Mouse (Mus musculus) ES-E14 (cell line): ENCODE data around the gene Irf1. TPM values are rescaled to one million over a fixed set of nuclear protein-coding genes. Genes with fewer than 3 reads are reported as not detected.

Source experiments
- DNase-seq: peaks from one replicate; pipeline ENCODE4 v3.0.0-alpha.2; 2013; ENCODE audit warnings: low read depth, low spot score
- H3K27ac ChIP-seq: 2 replicates; pipeline ENCODE4 v1.5.1; 2012; ENCODE audit warnings: low read depth, mild to moderate bottlenecking, low read length, moderate library complexity, mixed read lengths; ENCODE audit not compliant: poor library complexity, insufficient read depth, severe bottlenecking
- H3K36me3 ChIP-seq: 2 replicates; pipeline ENCODE4 v1.6.1; 2012; ENCODE audit warnings: mild to moderate bottlenecking, low read length, moderate library complexity, mixed read lengths; ENCODE audit not compliant: control insufficient read depth, poor library complexity, insufficient read depth, severe bottlenecking
- H3K4me1 ChIP-seq, 2 experiments: fragments of 150-350 bp in 1 of 2; sonication (generic) in 1 of 2; 2 replicates each; pipeline ENCODE4 v1.6.1; 2012; ENCODE audit warnings: low read length in 2 of 2, mild to moderate bottlenecking in 1 of 2, mixed read lengths in 1 of 2; ENCODE audit not compliant: control insufficient read depth in 2 of 2, insufficient read depth in 2 of 2, poor library complexity in 1 of 2
- H3K4me3 ChIP-seq, 2 experiments: fragments of 150-350 bp in 1 of 2; sonication (generic) in 1 of 2; 2 replicates each; pipeline ENCODE4 v1.5.1; 2012; ENCODE audit warnings: low read length in 2 of 2, low read depth in 1 of 2, mild to moderate bottlenecking in 1 of 2, mixed read lengths in 1 of 2; ENCODE audit not compliant: insufficient read depth in 1 of 2, poor library complexity in 1 of 2, severe bottlenecking in 1 of 2
- H3K9ac ChIP-seq: 2 replicates; pipeline ENCODE4 v1.6.1; 2012; ENCODE audit warnings: low read depth, mild to moderate bottlenecking, low read length, mixed read lengths; ENCODE audit not compliant: poor library complexity, insufficient read depth, severe bottlenecking
- H3K9me3 ChIP-seq: fragments of 150-350 bp; sonication (generic); 2 replicates; pipeline ENCODE4 v1.6.1; 2012; ENCODE audit warnings: low read depth, mild to moderate bottlenecking, low read length; ENCODE audit not compliant: control insufficient read depth, insufficient read depth
- CHD2 ChIP-seq: IDR thresholded peaks from 2 replicates; pipeline ENCODE4 v1.6.1; 2014; ENCODE audit warnings: mild to moderate bottlenecking, low read depth, low read length, inconsistent platforms
- HCFC1 ChIP-seq: IDR thresholded peaks from 2 replicates; pipeline ENCODE4 v1.6.1; 2012; ENCODE audit warnings: low read length, inconsistent platforms, borderline replicate concordance; ENCODE audit not compliant: insufficient read depth
- MAFK ChIP-seq: IDR thresholded peaks from 2 replicates; pipeline ENCODE4 v1.6.1; 2014; ENCODE audit warnings: mild to moderate bottlenecking, low read depth, low read length, inconsistent platforms; ENCODE audit not compliant: insufficient read depth
- ZC3H11A ChIP-seq: IDR thresholded peaks from 2 replicates; pipeline ENCODE4 v1.6.1; 2012; ENCODE audit warnings: low read depth, mild to moderate bottlenecking, inconsistent platforms, low read length, borderline replicate concordance
- ZNF384 ChIP-seq: IDR thresholded peaks from 2 replicates; pipeline ENCODE4 v1.6.1; 2012; ENCODE audit warnings: low read depth, low read length, inconsistent platforms
- in situ Hi-C, 2 experiments: fragments of 600-800 bp; cut with MboI; formaldehyde crosslinking; loops; one replicate each; pipeline ENCODE4 v1.15.1; 2025; ENCODE audit warnings: low sequenced_read_pairs in 2 of 2, inconsistent platforms in 1 of 2; ENCODE audit not compliant: unreplicated experiment in 2 of 2
- total RNA-seq: library from RNA; depleted of rRNA; stranded (reverse); fragments of 300-350 nt; gene quantifications from 2 replicates; pipeline ENCODE4 v1.2.3, GENCODE M21; 2012

Gene Irf1
- total RNA-seq, 1 experiment = 28.0 TPM

GRCm38 (mm10) chr11:53734431-53734830 is 35.4 kb upstream of the Irf1 start:
- no peak for DNase-seq
- H3K9ac ChIP-seq = no peak overlapping the region
- in situ Hi-C loops = no loop called here
- H3K36me3 ChIP-seq = no peaks in the 10 kb centered on the region
- peaks cover 0 to 2% of the 10 kb centered on the region in 2 experiments; a peak in 1 of 4 replicates for H3K4me1 ChIP-seq
- TF ChIP-seq CHD2 (no peak), HCFC1 (no peak), MAFK (no peak), ZC3H11A (no peak), ZNF384 (no peak)
- H3K27ac ChIP-seq = no peak overlapping the region
- H3K9me3 ChIP-seq = no peaks in the 10 kb centered on the region
- H3K4me3 ChIP-seq = no peak overlapping the region

- no peaks in the 10 kb centered on the region for H3K9me3 ChIP-seq
- H3K36me3 ChIP-seq = no peaks in the 10 kb centered on the region
- no peak for DNase-seq
- no peak overlapping the region for H3K27ac ChIP-seq
- H3K4me1 ChIP-seq = peaks cover 0 to 2% of the 10 kb centered on the region in 2 experiments; a peak in 1 of 4 replicates
- in situ Hi-C loops = no loop called here
- no peak overlapping the region for H3K9ac ChIP-seq
- no peak overlapping the region for H3K4me3 ChIP-seq
- TF ChIP-seq HCFC1 (no peak), MAFK (no peak), ZC3H11A (no peak), ZNF384 (no peak), CHD2 (no peak)
Measured at GRCm38 (mm10) chr11:53734970-53735681, 34.7 kb upstream of the Irf1 start.

- H3K36me3 ChIP-seq = no peaks in the 10 kb centered on the region
- DNase-seq = peak; percentile 83
- H3K9ac ChIP-seq = no peak overlapping the region; the same call in 1 of the 2 replicates
- H3K9me3 ChIP-seq = no peaks in the 10 kb centered on the region
- TF ChIP-seq ZC3H11A = no peak
- no peak for TF ChIP-seq ZNF384
- no peak for TF ChIP-seq CHD2
- TF ChIP-seq MAFK = no peak
- TF ChIP-seq HCFC1 = no peak
- no peak overlapping the region for H3K27ac ChIP-seq
- peaks cover 0 to 2% of the 10 kb centered on the region in 2 experiments; a peak in 1 of 4 replicates for H3K4me1 ChIP-seq
- in situ Hi-C loops = no loop called here
- H3K4me3 ChIP-seq = peak overlapping the region in 1 of 2 experiments; percentile 20; a peak in 1 of 4 replicates
Measured at GRCm38 (mm10) chr11:53735682-53736245, 34.0 kb upstream of the Irf1 start.

- H3K9me3 ChIP-seq = no peaks in the 10 kb centered on the region
- in situ Hi-C loops = no loop called here
- H3K4me3 ChIP-seq = no peak overlapping the region
- DNase-seq = peak; percentile 87
- H3K9ac ChIP-seq = no peak overlapping the region
- H3K36me3 ChIP-seq = no peaks in the 10 kb centered on the region
- peaks cover 0 to 2% of the 10 kb centered on the region in 2 experiments; a peak in 1 of 4 replicates for H3K4me1 ChIP-seq
- H3K27ac ChIP-seq = no peak overlapping the region
- TF ChIP-seq ZC3H11A = no peak
- TF ChIP-seq HCFC1 = peak; percentile 46; the same call in 1 of the 2 replicates
- no peak for TF ChIP-seq MAFK
- TF ChIP-seq ZNF384 = 0 out of 2 replicates have a peak, but pooled peaks have one; percentile 30
- no peak for TF ChIP-seq CHD2
Measured at GRCm38 (mm10) chr11:53736771-53737572, 32.8 kb upstream of the Irf1 start.
